Mouse (Mus musculus): ENCODE measurements around the gene Lrmda. TPM values are rescaled to one million over a fixed set of nuclear protein-coding genes. Genes with fewer than 3 reads are reported as not detected.
A peak's percentile ranks its signal among the peaks of the same experiment; 100 is the strongest.

Lrmda gene
- polyA plus RNA-seq, 1 experiment from 2014 or later = not detected

DNA sequence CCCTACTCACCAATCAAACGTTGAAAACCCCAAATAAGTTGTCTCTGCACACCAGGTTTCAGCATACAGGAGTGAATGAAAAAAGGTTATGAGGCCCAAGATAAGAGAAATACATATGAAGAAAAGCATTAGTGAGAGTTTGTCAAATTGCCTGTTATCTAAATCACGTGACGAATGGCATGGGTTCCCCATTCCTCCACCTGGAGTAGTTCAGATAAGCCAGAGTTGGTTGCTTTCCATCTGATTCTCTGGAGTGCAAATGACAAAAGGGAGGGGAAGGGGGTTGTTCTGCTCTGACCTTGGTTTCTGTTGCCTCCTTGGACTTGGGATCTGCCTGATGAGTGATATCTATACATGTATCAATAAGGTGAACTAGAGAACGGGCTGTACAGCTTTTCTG lies 723.8 kb downstream of the Lrmda start:
- no peak overlapping the region for H3K27ac ChIP-seq (ENCODE audit: low read depth, low read length)
- 83% methylated on average over 4 of the region's 4 CpGs for WGBS
- DNase-seq (ENCODE audit: low spot score) (no peak), ATAC-seq (replicated peaks; ENCODE audit: low FRiP score) (no peak)
- no peak overlapping the region for H3K4me2 ChIP-seq (ENCODE audit: low read depth, low read length, severe bottlenecking)
- no peak overlapping the region for H3K9ac ChIP-seq (ENCODE audit: low read length)
- peaks cover 33% of the 10 kb centered on the region for H3K27me3 ChIP-seq (ENCODE audit: control insufficient read depth, insufficient read depth, low read length)
- H3K4me1 ChIP-seq (replicated peaks; ENCODE audit: control insufficient read depth, insufficient read depth, low read length) = no peaks in the 10 kb centered on the region; the same call in 1 of the 2 replicates
- no peaks in the 10 kb centered on the region for H3K36me3 ChIP-seq (ENCODE audit: control insufficient read depth, insufficient read depth, low read length)
- H3K4me3 ChIP-seq (ENCODE audit: low read depth, low read length) = no peak overlapping the region
- no peaks in the 10 kb centered on the region for H3K9me3 ChIP-seq (ENCODE audit: control insufficient read depth, low read length)

DNA sequence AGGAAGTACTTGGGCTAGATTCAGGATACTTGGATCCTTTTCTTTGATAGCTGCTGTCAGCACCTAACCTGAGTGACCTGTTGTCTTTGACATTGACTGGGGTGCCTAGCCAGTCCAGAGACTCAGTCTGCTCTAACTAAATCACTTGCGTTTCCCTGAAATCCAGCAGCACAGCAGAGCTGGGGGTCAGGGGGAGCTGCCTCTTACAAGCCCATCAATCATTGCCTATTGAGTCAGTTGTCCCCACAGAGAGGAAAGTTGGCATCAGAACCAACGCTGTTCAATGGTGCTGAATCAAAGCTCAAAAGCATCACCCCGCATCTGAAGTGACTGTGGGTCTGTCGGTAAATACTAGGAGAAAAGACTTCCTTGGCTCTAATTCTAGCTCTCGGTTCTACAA lies 725.2 kb downstream of the Lrmda start:
- ATAC-seq (replicated peaks; ENCODE audit: low FRiP score) = no peak

DNA sequence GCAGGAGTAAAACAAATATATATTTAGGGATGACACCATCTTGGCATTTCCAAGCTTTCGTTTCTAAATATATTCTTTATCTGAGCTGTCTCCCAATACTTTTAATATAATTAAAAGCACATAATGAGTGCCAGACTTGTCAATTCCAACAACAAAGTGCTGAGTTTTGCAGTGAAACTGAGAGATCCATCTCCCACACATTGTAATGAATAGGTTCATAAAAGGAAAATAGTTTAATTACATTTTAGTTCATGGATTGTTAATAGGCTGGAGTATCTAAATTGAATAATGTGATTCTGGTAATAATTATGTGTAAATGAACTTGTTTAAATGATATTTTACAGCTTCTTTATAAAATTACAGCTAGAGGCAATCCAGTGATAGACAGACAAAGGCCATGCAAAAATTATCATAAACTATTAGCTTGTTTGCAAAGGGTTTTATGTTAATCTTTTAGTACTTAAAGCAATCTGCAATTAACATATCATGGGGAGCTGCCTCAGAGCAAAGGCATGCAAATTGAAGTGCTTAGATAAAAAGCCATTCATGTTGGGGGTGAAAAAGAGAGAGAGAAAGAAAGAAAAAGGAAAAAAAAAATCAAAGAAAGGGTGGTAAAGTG lies 725.9 kb downstream of the Lrmda start:
- no peak for DNase-seq (ENCODE audit: low spot score)
- Histone ChIP-seq H3K9me3 (ENCODE audit: control insufficient read depth, low read length) (no peaks in the 10 kb centered on the region), H3K4me2 (ENCODE audit: low read depth, low read length, severe bottlenecking) (no peak overlapping the region), H3K4me3 (ENCODE audit: low read depth, low read length) (no peak overlapping the region), H3K27me3 (ENCODE audit: control insufficient read depth, insufficient read depth, low read length) (peaks cover 36% of the 10 kb centered on the region), H3K36me3 (ENCODE audit: control insufficient read depth, insufficient read depth, low read length) (no peaks in the 10 kb centered on the region), H3K27ac (ENCODE audit: low read depth, low read length) (no peak overlapping the region), H3K4me1 (replicated peaks; ENCODE audit: control insufficient read depth, insufficient read depth, low read length) (no peaks in the 10 kb centered on the region; the same call in 1 of the 2 replicates), H3K9ac (ENCODE audit: low read length) (no peak overlapping the region)
- 24% methylated on average over 1 of the region's 1 CpGs for WGBS
- ATAC-seq (replicated peaks; ENCODE audit: low FRiP score) = peak; percentile 8; the same call in 1 of the 2 replicates

More for the DNA sequence above, 725.2 kb downstream of the Lrmda start:
- H3K36me3 ChIP-seq (ENCODE audit: control insufficient read depth, insufficient read depth, low read length) = no peaks in the 10 kb centered on the region
- peaks cover 41% of the 10 kb centered on the region for H3K27me3 ChIP-seq (ENCODE audit: control insufficient read depth, insufficient read depth, low read length)
- DNase-seq (ENCODE audit: low spot score) = no peak
- no peaks in the 10 kb centered on the region; the same call in 1 of the 2 replicates for H3K4me1 ChIP-seq (replicated peaks; ENCODE audit: control insufficient read depth, insufficient read depth, low read length)
- no peaks in the 10 kb centered on the region for H3K9me3 ChIP-seq (ENCODE audit: control insufficient read depth, low read length)
- 8% methylated on average over 5 of the region's 5 CpGs for WGBS
- H3K9ac ChIP-seq (ENCODE audit: low read length) = no peak overlapping the region
- no peak overlapping the region for H3K27ac ChIP-seq (ENCODE audit: low read depth, low read length)
- H3K4me3 ChIP-seq (ENCODE audit: low read depth, low read length) = no peak overlapping the region
- H3K4me2 ChIP-seq (ENCODE audit: low read depth, low read length, severe bottlenecking) = no peak overlapping the region

DNA sequence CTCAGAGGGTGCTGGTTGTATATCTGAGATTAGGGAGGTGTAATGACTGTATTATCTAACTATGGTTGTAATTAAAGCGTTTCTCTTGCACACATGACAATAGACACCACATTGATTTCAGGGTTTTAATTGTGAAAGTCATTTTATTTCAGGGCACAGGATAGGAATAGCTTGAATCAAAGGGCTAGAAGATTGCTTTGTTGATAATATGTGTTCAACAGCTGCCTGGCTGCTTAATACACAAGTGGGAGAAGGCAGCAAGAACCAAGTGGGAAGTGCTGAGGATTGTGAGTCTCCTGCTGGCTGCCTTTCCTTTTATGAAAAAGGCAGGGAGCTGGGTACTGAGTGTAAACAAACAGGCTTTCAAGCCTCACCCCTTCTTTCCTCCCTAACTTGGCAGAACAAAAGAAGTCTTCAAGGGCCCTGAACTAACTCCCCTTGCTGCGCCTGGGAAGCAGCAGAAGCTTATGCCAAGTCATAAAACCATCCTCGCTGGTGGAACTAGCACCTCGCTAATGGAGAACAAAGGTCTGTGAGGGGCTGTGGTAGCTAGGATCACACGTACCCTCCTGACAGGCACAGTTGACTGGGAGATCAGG lies 726.5 kb downstream of the Lrmda start:
- peaks cover 34% of the 10 kb centered on the region for H3K27me3 ChIP-seq (ENCODE audit: control insufficient read depth, insufficient read depth, low read length)
- ATAC-seq (replicated peaks; ENCODE audit: low FRiP score) = peak; percentile 90
- H3K27ac ChIP-seq (ENCODE audit: low read depth, low read length) = peak overlapping the region; percentile 42
- H3K4me1 ChIP-seq (replicated peaks; ENCODE audit: control insufficient read depth, insufficient read depth, low read length) = no peaks in the 10 kb centered on the region; the same call in 1 of the 2 replicates
- no peak overlapping the region for H3K4me3 ChIP-seq (ENCODE audit: low read depth, low read length)
- no peaks in the 10 kb centered on the region for H3K9me3 ChIP-seq (ENCODE audit: control insufficient read depth, low read length)
- no peaks in the 10 kb centered on the region for H3K36me3 ChIP-seq (ENCODE audit: control insufficient read depth, insufficient read depth, low read length)
- WGBS = 1% methylated on average over 5 of the region's 5 CpGs
- 0 out of 2 replicates have a peak overlapping the region, but pooled peaks have one; percentile 6 for H3K9ac ChIP-seq (ENCODE audit: low read length)
- DNase-seq (ENCODE audit: low spot score) = peak; percentile 62
- peak overlapping the region; percentile 15; the same call in 1 of the 2 replicates for H3K4me2 ChIP-seq (ENCODE audit: low read depth, low read length, severe bottlenecking)

DNA sequence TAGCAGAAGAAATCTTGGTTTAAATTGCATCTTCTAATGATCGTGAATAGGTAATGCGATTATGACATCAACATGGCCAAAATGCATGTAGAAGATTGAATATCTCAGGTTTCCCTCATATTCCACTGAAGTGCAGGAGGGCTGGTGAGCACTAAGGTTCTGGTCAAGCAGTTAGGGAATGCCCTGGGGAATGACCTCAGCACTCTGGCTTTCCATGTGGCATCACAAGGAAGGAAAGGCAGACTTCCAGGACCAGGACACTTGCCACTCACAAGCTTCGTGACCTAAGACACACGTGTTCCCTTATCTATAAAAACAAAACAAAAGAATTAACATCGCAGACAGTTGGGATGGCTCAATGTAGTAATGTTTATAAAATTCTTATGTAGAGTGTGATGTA lies 728.3 kb downstream of the Lrmda start:
- H3K9me3 ChIP-seq (ENCODE audit: control insufficient read depth, low read length) = no peaks in the 10 kb centered on the region
- H3K4me3 ChIP-seq (ENCODE audit: low read depth, low read length) = no peak overlapping the region
- H3K4me1 ChIP-seq (replicated peaks; ENCODE audit: control insufficient read depth, insufficient read depth, low read length) = no peaks in the 10 kb centered on the region; the same call in 1 of the 2 replicates
- H3K27me3 ChIP-seq (ENCODE audit: control insufficient read depth, insufficient read depth, low read length) = peaks cover 27% of the 10 kb centered on the region
- 90% methylated on average over 5 of the region's 5 CpGs for WGBS
- ATAC-seq (replicated peaks; ENCODE audit: low FRiP score) (no peak), DNase-seq (ENCODE audit: low spot score) (no peak)
- H3K9ac ChIP-seq (ENCODE audit: low read length) = no peak overlapping the region
- no peaks in the 10 kb centered on the region for H3K36me3 ChIP-seq (ENCODE audit: control insufficient read depth, insufficient read depth, low read length)
- no peak overlapping the region for H3K4me2 ChIP-seq (ENCODE audit: low read depth, low read length, severe bottlenecking)
- no peak overlapping the region for H3K27ac ChIP-seq (ENCODE audit: low read depth, low read length)

DNA sequence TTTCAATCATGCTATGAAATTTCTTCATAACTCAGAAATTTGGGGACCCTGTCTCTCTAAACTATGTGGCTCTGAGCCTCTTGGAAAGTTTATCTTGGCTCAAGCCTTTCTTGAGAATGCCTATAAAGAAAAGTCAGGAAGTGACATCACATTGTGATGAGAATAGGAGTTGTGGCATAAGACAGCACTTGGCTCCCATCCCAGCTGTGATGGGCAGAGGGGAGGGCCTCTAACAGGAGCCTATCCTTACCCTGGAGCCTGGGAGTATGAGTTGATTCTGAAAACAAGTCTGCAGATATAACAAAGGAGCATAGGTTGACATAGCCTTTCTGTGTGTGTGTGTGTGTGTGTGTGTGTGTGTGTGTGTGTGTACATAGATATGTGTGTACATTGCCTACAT lies 730.9 kb downstream of the Lrmda start:
- no peak overlapping the region for H3K4me2 ChIP-seq (ENCODE audit: low read depth, low read length, severe bottlenecking)
- H3K4me1 ChIP-seq (replicated peaks; ENCODE audit: control insufficient read depth, insufficient read depth, low read length) = no peaks in the 10 kb centered on the region; the same call in 1 of the 2 replicates
- peaks cover 14% of the 10 kb centered on the region for H3K27me3 ChIP-seq (ENCODE audit: control insufficient read depth, insufficient read depth, low read length)
- H3K36me3 ChIP-seq (ENCODE audit: control insufficient read depth, insufficient read depth, low read length) = no peaks in the 10 kb centered on the region
- DNase-seq (ENCODE audit: low spot score) (no peak), ATAC-seq (replicated peaks; ENCODE audit: low FRiP score) (no peak)
- H3K9ac ChIP-seq (ENCODE audit: low read length) = no peak overlapping the region
- H3K27ac ChIP-seq (ENCODE audit: low read depth, low read length) = no peak overlapping the region
- no peak overlapping the region for H3K4me3 ChIP-seq (ENCODE audit: low read depth, low read length)
- H3K9me3 ChIP-seq (ENCODE audit: control insufficient read depth, low read length) = no peaks in the 10 kb centered on the region

DNA sequence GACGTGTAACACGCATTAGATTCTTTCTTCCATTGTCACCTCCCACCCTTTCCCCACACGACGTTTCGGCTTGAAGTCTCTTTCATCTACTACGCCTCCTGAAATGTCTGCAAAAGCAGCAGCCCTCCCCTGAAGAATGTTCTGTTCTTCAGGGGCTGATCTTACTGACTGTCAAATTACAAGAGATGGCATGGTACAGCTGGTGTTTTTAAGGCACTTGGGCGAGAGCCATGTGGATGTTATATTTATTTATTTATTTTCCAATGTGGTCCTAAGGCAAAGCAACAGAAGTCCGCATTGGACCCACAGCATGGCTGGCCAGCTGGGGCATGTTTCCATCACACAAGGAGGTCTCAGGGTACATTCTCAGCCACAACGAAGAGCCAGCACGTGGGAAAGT lies 731.8 kb downstream of the Lrmda start:
- WGBS = 90% methylated on average over 10 of the region's 10 CpGs
- Histone ChIP-seq H3K27me3 (ENCODE audit: control insufficient read depth, insufficient read depth, low read length) (peaks cover 14% of the 10 kb centered on the region), H3K36me3 (ENCODE audit: control insufficient read depth, insufficient read depth, low read length) (no peaks in the 10 kb centered on the region), H3K4me3 (ENCODE audit: low read depth, low read length) (no peak overlapping the region), H3K9me3 (ENCODE audit: control insufficient read depth, low read length) (no peaks in the 10 kb centered on the region), H3K27ac (ENCODE audit: low read depth, low read length) (no peak overlapping the region), H3K9ac (ENCODE audit: low read length) (no peak overlapping the region), H3K4me2 (ENCODE audit: low read depth, low read length, severe bottlenecking) (no peak overlapping the region), H3K4me1 (replicated peaks; ENCODE audit: control insufficient read depth, insufficient read depth, low read length) (no peaks in the 10 kb centered on the region; the same call in 1 of the 2 replicates)
- no peak for ATAC-seq (replicated peaks; ENCODE audit: low FRiP score)
- DNase-seq (ENCODE audit: low spot score) = no peak

DNA sequence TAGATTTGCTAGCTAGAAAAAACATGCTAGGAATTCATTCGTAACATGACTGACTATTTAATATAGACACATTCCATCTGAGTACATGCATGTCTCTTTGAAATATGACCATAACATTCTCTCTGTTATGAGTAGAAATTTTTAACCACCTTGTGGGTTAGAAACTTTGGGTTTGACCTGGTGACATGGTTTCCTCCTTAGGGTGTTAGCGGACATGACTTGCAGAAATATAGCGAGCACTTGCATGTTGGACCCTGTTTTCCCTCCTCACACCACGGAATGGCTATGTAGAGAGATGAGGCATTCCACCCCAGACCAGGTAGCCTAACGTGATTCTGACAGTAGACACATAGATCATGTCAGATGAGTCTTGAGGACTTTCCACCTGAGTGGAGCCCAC lies 735.1 kb downstream of the Lrmda start:
- ATAC-seq (replicated peaks; ENCODE audit: low FRiP score) (no peak), DNase-seq (ENCODE audit: low spot score) (no peak)
- 87% methylated on average over 5 of the region's 5 CpGs for WGBS
- Histone ChIP-seq H3K9ac (ENCODE audit: low read length) (no peak overlapping the region), H3K27me3 (ENCODE audit: control insufficient read depth, insufficient read depth, low read length) (peaks cover under 1% of the 10 kb centered on the region), H3K4me2 (ENCODE audit: low read depth, low read length, severe bottlenecking) (no peak overlapping the region), H3K27ac (ENCODE audit: low read depth, low read length) (no peak overlapping the region), H3K36me3 (ENCODE audit: control insufficient read depth, insufficient read depth, low read length) (no peaks in the 10 kb centered on the region), H3K9me3 (ENCODE audit: control insufficient read depth, low read length) (no peaks in the 10 kb centered on the region), H3K4me3 (ENCODE audit: low read depth, low read length) (no peak overlapping the region), H3K4me1 (replicated peaks; ENCODE audit: control insufficient read depth, insufficient read depth, low read length) (no peaks in the 10 kb centered on the region)

DNA sequence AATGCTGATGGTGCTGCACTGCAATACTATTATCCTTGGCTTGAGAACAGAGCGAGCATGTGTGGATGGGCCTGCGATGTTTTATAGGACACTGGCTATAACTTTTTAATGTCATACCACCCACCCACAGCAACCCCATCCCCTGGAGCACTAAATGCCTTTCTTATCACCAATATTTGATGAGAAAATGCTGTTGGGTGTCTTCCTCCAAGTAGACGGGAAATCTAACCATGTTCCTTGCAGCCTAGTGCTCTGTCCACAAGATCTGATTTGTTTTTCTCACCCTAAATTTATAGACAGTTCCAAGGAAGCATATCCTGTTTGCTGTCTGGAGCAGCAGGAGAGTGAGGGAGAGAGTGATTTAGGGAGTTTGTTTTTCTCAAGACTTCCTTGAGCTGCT lies 738.0 kb downstream of the Lrmda start:
- no peak for DNase-seq (ENCODE audit: low spot score)
- Histone ChIP-seq H3K4me2 (ENCODE audit: low read depth, low read length, severe bottlenecking) (no peak overlapping the region), H3K4me3 (ENCODE audit: low read depth, low read length) (no peak overlapping the region), H3K9me3 (ENCODE audit: control insufficient read depth, low read length) (no peaks in the 10 kb centered on the region), H3K36me3 (ENCODE audit: control insufficient read depth, insufficient read depth, low read length) (no peaks in the 10 kb centered on the region), H3K4me1 (replicated peaks; ENCODE audit: control insufficient read depth, insufficient read depth, low read length) (no peaks in the 10 kb centered on the region), H3K9ac (ENCODE audit: low read length) (no peak overlapping the region), H3K27ac (ENCODE audit: low read depth, low read length) (no peak overlapping the region), H3K27me3 (ENCODE audit: control insufficient read depth, insufficient read depth, low read length) (no peaks in the 10 kb centered on the region; the same call in 1 of the 2 replicates)
- WGBS = 95% methylated on average over 3 of the region's 3 CpGs
- no peak for ATAC-seq (replicated peaks; ENCODE audit: low FRiP score)
